ENCODE assay signal across 8 mouse cellular contexts in genomic region chr7:127875627-127876001, GRCm38 (mm10). TPM values are rescaled to one million over a fixed set of nuclear protein-coding genes. Genes with fewer than 3 reads are reported as not detected.
A peak's percentile ranks its signal among the peaks of the same experiment; 100 is the strongest.
DNase-seq lines count a peak whose midpoint lies in the region; ATAC-seq and TF ChIP-seq lines count a peak whose summit lies in the region.

No protein-coding gene starts in this region.

- no peak for TF ChIP-seq CTCF in gastrocnemius, adult 2 months (IDR thresholded peaks at IDR 0.05)
- TF ChIP-seq CTCF in hindbrain, postnatal 0 days (IDR thresholded peaks at IDR 0.05; ENCODE audit: low read depth), result no peak
- no peak for TF ChIP-seq CTCF in left cerebral cortex, adult 2 months (IDR thresholded peaks at IDR 0.05)

- intact Hi-C loops in gastrocnemius, adult 2 months (cut with DNase I), result loop anchor here (1.0 to 5.0 kb wide), 3 partner anchors 35 to 75 kb away; partner anchors contain the start of genes Hsd3b7 and Kat8
- intact Hi-C loops in left cerebral cortex, adult 2 months (cut with DNase I), result loop anchor here (1.0 to 5.0 kb wide), 4 partner anchors 34 to 75 kb away; partner anchors contain the start of genes Hsd3b7, Kat8, Stx1b and Stx4a

- H3K4me2 ChIP-seq in hindbrain, postnatal 0 days (ENCODE audit: low read depth, low read length), result peak overlapping the region; percentile 75

- under 1% methylated on average over 38 of the region's 43 CpGs for WGBS in hindbrain, postnatal 0 days
- under 1% methylated on average over 38 of the region's 43 CpGs for WGBS in macrophage (ENCODE audit: missing documents)

- no peaks in the 10 kb centered on the region for H3K27me3 ChIP-seq in hindbrain, postnatal 0 days (ENCODE audit: insufficient read depth, low read length)

- H3K4me1 ChIP-seq in hindbrain, postnatal 0 days (ENCODE audit: insufficient read depth, low read length), result peaks cover 15% of the 10 kb centered on the region

- peak overlapping the region; percentile 96 for H3K4me3 ChIP-seq in gastrocnemius, adult 2 months
- H3K4me3 ChIP-seq in hindbrain, postnatal 0 days (ENCODE audit: low read length), result peak overlapping the region; percentile 92
- H3K4me3 ChIP-seq in left cerebral cortex, adult 2 months, result peak overlapping the region; percentile 68
- H3K4me3 ChIP-seq in macrophage (ENCODE audit: inconsistent target), result peak overlapping the region; percentile 78

- no peaks in the 10 kb centered on the region for H3K9me3 ChIP-seq in hindbrain, postnatal 0 days (ENCODE audit: low read length)

- DNase-seq in gastrocnemius, adult 2 months, result peak; percentile 95
- peak; percentile 99 for DNase-seq in hindbrain, postnatal 0 days (ENCODE audit: low spot score)
- DNase-seq in left cerebral cortex, adult 2 months (ENCODE audit: extremely low spot score in 1 of 2, low spot score in 2 of 2), result peak; percentile 93 to 94
- peak; percentile 90 for DNase-seq in retina, postnatal 7 days (ENCODE audit: low read depth, low spot score)
- peak; percentile 85 to 87 for DNase-seq in urinary bladder, adult 18-20 months (ENCODE audit: low spot score in 2 of 2)

- H3K9ac ChIP-seq in hindbrain, postnatal 0 days (replicated peaks; ENCODE audit: low read length), result peak overlapping the region; percentile 92

- ATAC-seq in activated CD4-positive, CD25-positive, alpha-beta regulatory T cell, adult 4 months, result peak; percentile 55
- peak; percentile 72 for ATAC-seq in common myeloid progenitor, adult 5-6 weeks (replicated peaks; ENCODE audit: low read depth, poor library complexity, severe bottlenecking)
- ATAC-seq in hindbrain, postnatal 0 days, result peak; percentile 97

- H3K36me3 ChIP-seq in hindbrain, postnatal 0 days (ENCODE audit: insufficient read depth, low read length), result peaks cover 22% of the 10 kb centered on the region
- peaks cover 27% of the 10 kb centered on the region for H3K36me3 ChIP-seq in macrophage (ENCODE audit: inconsistent target)

- peak overlapping the region; percentile 99 for H3K27ac ChIP-seq in gastrocnemius, adult 2 months
- peak overlapping the region; percentile 99 for H3K27ac ChIP-seq in hindbrain, postnatal 0 days
- H3K27ac ChIP-seq in left cerebral cortex, adult 2 months, result peak overlapping the region; percentile 99
- peak overlapping the region; percentile 65 for H3K27ac ChIP-seq in macrophage

- H3K79me2 ChIP-seq in macrophage (ENCODE audit: inconsistent target), result peaks cover 86% of the 10 kb centered on the region

RNA-seq across cellular contexts. Expression of gene Zfp646, which starts 0.4 kb away (rescaled TPM):
- polyA plus RNA-seq in activated CD4-positive, CD25-positive, alpha-beta regulatory T cell, adult 4 months (2017; shearing (Covaris generic)), result 10 to 100 TPM; 20.0 to 28.1 TPM
- total RNA-seq in common myeloid progenitor, adult 5-6 weeks (2017), result 47.1 and 50.4 TPM in 2 replicates
- 10 to 100 TPM; 11.8 to 15.4 TPM for total RNA-seq in gastrocnemius, adult 2 months (2021)
- 34.6 and 35.0 TPM in 2 replicates for total RNA-seq in hindbrain, postnatal 0 days (2014; rRNA removed)
- polyA plus RNA-seq in hindbrain, postnatal 0 days (2015; fragmentation: Nextera tagmentation; extraction: Ambion mirVana), result 3.4 and 4.4 TPM in 2 replicates
- total RNA-seq in left cerebral cortex, adult 2 months (2021), result 10 to 100 TPM; 34.2 to 34.6 TPM
- total RNA-seq in macrophage (2018; cell fraction: chromatin; rRNA removed), result 100 to 1,000 TPM in 4 of 26 experiments, 10 to 100 TPM in 22; 29.5 to 147 (median 70.2) TPM
- total RNA-seq in macrophage (2018; cell fraction: cytosol; rRNA removed), result 10 to 100 TPM in 23 of 26 experiments, 1 to 10 TPM in 3; 8.5 to 30.5 (median 19.0) TPM
- 100 to 1,000 TPM in 2 of 26 experiments, 10 to 100 TPM in 24; 30.3 to 121 (median 47.7) TPM for total RNA-seq in macrophage (2018; cell fraction: nucleus; rRNA removed)
- 14.9 to 18.4 TPM (median 16.3 TPM) in 3 replicates for polyA plus RNA-seq in macrophage (2018)

RNA-seq across cellular contexts. Expression of gene Zfp668, which starts 1.0 kb away (rescaled TPM):
- 10 to 100 TPM; 10.4 to 11.0 TPM for polyA plus RNA-seq in activated CD4-positive, CD25-positive, alpha-beta regulatory T cell, adult 4 months (2017; shearing (Covaris generic))
- 3.2 and 10.5 TPM in 2 replicates for total RNA-seq in common myeloid progenitor, adult 5-6 weeks (2017)
- 1 to 10 TPM; 3.3 to 5.0 TPM for total RNA-seq in gastrocnemius, adult 2 months (2021)
- 25.8 and 26.2 TPM in 2 replicates for total RNA-seq in hindbrain, postnatal 0 days (2014; rRNA removed)
- polyA plus RNA-seq in hindbrain, postnatal 0 days (2015; fragmentation: Nextera tagmentation; extraction: Ambion mirVana), result 21.8 and 22.4 TPM in 2 replicates
- 10 to 100 TPM; 23.3 to 24.1 TPM for total RNA-seq in left cerebral cortex, adult 2 months (2021)
- 10 to 100 TPM in 14 of 26 experiments, 1 to 10 TPM in 12; 3.6 to 24.2 (median 11.4) TPM for total RNA-seq in macrophage (2018; cell fraction: chromatin; rRNA removed)
- 1 to 10 TPM; 1.6 to 7.6 (median 4.3) TPM for total RNA-seq in macrophage (2018; cell fraction: cytosol; rRNA removed)
- 10 to 100 TPM in 10 of 26 experiments, 1 to 10 TPM in 16; 4.1 to 20.3 (median 8.2) TPM for total RNA-seq in macrophage (2018; cell fraction: nucleus; rRNA removed)
- polyA plus RNA-seq in macrophage (2018), result 3.2 to 5.8 TPM (median 4.7 TPM) in 3 replicates

RNA-seq across cellular contexts. Expression of gene Prss53, which starts 15.2 kb away (rescaled TPM):
- under 1 TPM in 1 of 2 experiments, not detected in 1; 0.22 TPM for polyA plus RNA-seq in activated CD4-positive, CD25-positive, alpha-beta regulatory T cell, adult 4 months (2017; shearing (Covaris generic))
- total RNA-seq in common myeloid progenitor, adult 5-6 weeks (2017), result 0.27 TPM in 1 of 2 replicates, not detected in the other
- total RNA-seq in gastrocnemius, adult 2 months (2021), result 1 to 10 TPM; 1.2 to 2.0 TPM
- 0.72 and 1.8 TPM in 2 replicates for total RNA-seq in hindbrain, postnatal 0 days (2014; rRNA removed)
- polyA plus RNA-seq in hindbrain, postnatal 0 days (2015; fragmentation: Nextera tagmentation; extraction: Ambion mirVana), result 1.0 and 1.3 TPM in 2 replicates
- 1 to 10 TPM; 2.1 to 2.8 TPM for total RNA-seq in left cerebral cortex, adult 2 months (2021)
- 1 to 10 TPM in 6 of 26 experiments, under 1 TPM in 12, not detected in 8; 0.25 to 2.2 (median 0.86) TPM for total RNA-seq in macrophage (2018; cell fraction: chromatin; rRNA removed)
- under 1 TPM in 11 of 26 experiments, not detected in 15; 0.04 to 0.11 (median 0.07) TPM for total RNA-seq in macrophage (2018; cell fraction: cytosol; rRNA removed)
- total RNA-seq in macrophage (2018; cell fraction: nucleus; rRNA removed), result under 1 TPM in 10 of 26 experiments, not detected in 16; 0.28 to 0.99 (median 0.66) TPM
- 0.13 TPM in 1 of 3 replicates, not detected in the others for polyA plus RNA-seq in macrophage (2018)

RNA-seq across cellular contexts. Expression of gene Gm21974, which starts 19.6 kb away (rescaled TPM):
- not detected for polyA plus RNA-seq in activated CD4-positive, CD25-positive, alpha-beta regulatory T cell, adult 4 months (2017; shearing (Covaris generic))
- not detected in 2 replicates for total RNA-seq in common myeloid progenitor, adult 5-6 weeks (2017)
- total RNA-seq in gastrocnemius, adult 2 months (2021), result not detected
- total RNA-seq in hindbrain, postnatal 0 days (2014; rRNA removed), result not detected in 2 replicates
- not detected in 2 replicates for polyA plus RNA-seq in hindbrain, postnatal 0 days (2015; fragmentation: Nextera tagmentation; extraction: Ambion mirVana)
- not detected for total RNA-seq in left cerebral cortex, adult 2 months (2021)
- not detected for total RNA-seq in macrophage (2018; cell fraction: chromatin; rRNA removed)
- not detected for total RNA-seq in macrophage (2018; cell fraction: cytosol; rRNA removed)
- under 1 TPM in 2 of 26 experiments, not detected in 24; 0.27 to 0.50 TPM for total RNA-seq in macrophage (2018; cell fraction: nucleus; rRNA removed)
- not detected in 3 replicates for polyA plus RNA-seq in macrophage (2018)

RNA-seq across cellular contexts. Expression of gene Vkorc1, which starts 19.8 kb away (rescaled TPM):
- polyA plus RNA-seq in activated CD4-positive, CD25-positive, alpha-beta regulatory T cell, adult 4 months (2017; shearing (Covaris generic)), result 10 to 100 TPM; 20.9 to 31.8 TPM
- total RNA-seq in common myeloid progenitor, adult 5-6 weeks (2017), result 27.6 and 34.0 TPM in 2 replicates
- total RNA-seq in gastrocnemius, adult 2 months (2021), result 10 to 100 TPM in 1 of 2 experiments, 1 to 10 TPM in 1; 9.2 to 12.6 TPM
- 37.2 and 43.0 TPM in 2 replicates for total RNA-seq in hindbrain, postnatal 0 days (2014; rRNA removed)
- polyA plus RNA-seq in hindbrain, postnatal 0 days (2015; fragmentation: Nextera tagmentation; extraction: Ambion mirVana), result 72.6 and 79.8 TPM in 2 replicates
- 10 to 100 TPM; 22.0 to 23.4 TPM for total RNA-seq in left cerebral cortex, adult 2 months (2021)
- total RNA-seq in macrophage (2018; cell fraction: chromatin; rRNA removed), result 10 to 100 TPM in 1 of 26 experiments, 1 to 10 TPM in 6, not detected in 19; 1.0 to 14.9 (median 2.0) TPM
- total RNA-seq in macrophage (2018; cell fraction: cytosol; rRNA removed), result 10 to 100 TPM; 16.4 to 49.8 (median 25.2) TPM
- 10 to 100 TPM in 16 of 26 experiments, 1 to 10 TPM in 10; 2.8 to 24.2 (median 10.3) TPM for total RNA-seq in macrophage (2018; cell fraction: nucleus; rRNA removed)
- polyA plus RNA-seq in macrophage (2018), result 38.2 to 42.7 TPM (median 41.1 TPM) in 3 replicates

Comparison
In these comparisons a context has a peak if more than half of its experiments do, and no peak if none do; other contexts are left out.
1. Peak in every context shown above with its lines: DNase-seq, ATAC-seq, H3K4me3 ChIP-seq and H3K27ac ChIP-seq.